Mouse (Mus musculus) midbrain, embryonic 15.5 days (tissue): ENCODE data around the gene Rassf5. TPM values are rescaled to one million over a fixed set of nuclear protein-coding genes. Genes with fewer than 3 reads are reported as not detected.
A peak's percentile ranks its signal among the peaks of the same experiment; 100 is the strongest.
"Not testable (repeated sequence)": the region's sequence is repeated elsewhere in the genome, so short reads cannot be mapped to it uniquely, and the experiment has no call there.

Experiments used
- ATAC-seq: fragments of 200-750 bp; cut with Nextera tagmentation; replicated peaks from 2 replicates; pipeline ENCODE4 v1.8.0; 2017; ENCODE audit warnings: moderate TSS enrichment
- H3K27ac ChIP-seq: fragments of 300-500 bp; sonication (generic); 2 replicates; pipeline ENCODE4 v1.5.1; 2015; ENCODE audit warnings: mild to moderate bottlenecking, inconsistent platforms
- H3K27me3 ChIP-seq: fragments of 300-500 bp; sonication (generic); replicated peaks from 2 replicates; pipeline ENCODE4 v1.6.1; 2015; ENCODE audit warnings: inconsistent platforms
- H3K36me3 ChIP-seq: fragments of 300-500 bp; sonication (generic); replicated peaks from 2 replicates; pipeline ENCODE4 v1.6.1; 2015; ENCODE audit warnings: inconsistent platforms
- H3K4me1 ChIP-seq: fragments of 300-500 bp; sonication (generic); 2 replicates; pipeline ENCODE4 v1.6.1; 2015; ENCODE audit warnings: inconsistent platforms
- H3K4me2 ChIP-seq: fragments of 300-500 bp; sonication (generic); 2 replicates; pipeline ENCODE4 v1.6.1; 2015; ENCODE audit warnings: inconsistent platforms, mild to moderate bottlenecking, moderate library complexity
- H3K4me3 ChIP-seq: fragments of 300-500 bp; sonication (generic); 2 replicates; pipeline ENCODE4 v1.5.1; 2015; ENCODE audit warnings: mild to moderate bottlenecking, inconsistent platforms
- H3K9ac ChIP-seq: fragments of 300-500 bp; sonication (generic); 2 replicates; pipeline ENCODE4 v1.6.1; 2015; ENCODE audit warnings: mild to moderate bottlenecking, inconsistent platforms
- H3K9me3 ChIP-seq: fragments of 300-500 bp; sonication (generic); 2 replicates; pipeline ENCODE4 v1.6.1; 2016; ENCODE audit warnings: inconsistent platforms
- WGBS: fragments of 180-500 bp; shearing (Covaris S2); methylation state at CpG from one replicate; pipeline ENCODE4 v1.1.7; 2015; ENCODE audit warnings: mixed read lengths; 5-methylcytosine and 5-hydroxymethylcytosine counted together
- polyA plus RNA-seq: library from polyadenylated mRNA; unstranded; fragments of >200 nt; fragmentation: Nextera tagmentation; extraction: Ambion mirVana; gene quantifications from 2 replicates; pipeline ENCODE4 v1.2.1, GENCODE M21; 2015

Rassf5 gene
- polyA plus RNA-seq, 1 experiment from 2014 or later: 3.6 TPM

DNA sequence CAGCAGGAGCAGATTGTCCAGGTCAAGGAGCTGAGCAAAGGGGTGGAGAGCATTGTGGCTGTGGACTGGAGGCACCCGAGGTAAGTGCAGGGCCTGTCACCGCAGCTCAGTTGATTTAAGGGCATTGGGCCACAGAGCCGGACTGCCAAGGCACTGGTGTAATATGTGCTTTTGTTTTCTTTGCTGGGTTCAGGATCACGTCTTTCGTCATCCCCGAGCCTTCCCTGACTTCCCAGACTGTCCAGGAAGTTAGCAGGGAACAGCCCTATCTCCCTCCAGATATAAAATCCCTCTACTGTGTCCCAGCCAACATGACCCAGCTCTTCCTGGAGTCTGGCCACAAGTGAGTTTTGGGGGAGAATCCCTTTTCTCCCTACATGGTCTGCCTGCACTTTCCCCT lies 80.6 kb downstream of the Rassf5 start:
- 93% methylated on average over 6 of the region's 6 CpGs for WGBS
- Histone ChIP-seq H3K27me3 (no peaks in the 10 kb centered on the region), H3K4me1 (no peaks in the 10 kb centered on the region), H3K4me2 (no peak overlapping the region), H3K36me3 (peaks cover 78% of the 10 kb centered on the region), H3K9ac (no peak overlapping the region), H3K9me3 (no peaks in the 10 kb centered on the region), H3K27ac (no peak overlapping the region), H3K4me3 (no peak overlapping the region)
- ATAC-seq: no peak

DNA sequence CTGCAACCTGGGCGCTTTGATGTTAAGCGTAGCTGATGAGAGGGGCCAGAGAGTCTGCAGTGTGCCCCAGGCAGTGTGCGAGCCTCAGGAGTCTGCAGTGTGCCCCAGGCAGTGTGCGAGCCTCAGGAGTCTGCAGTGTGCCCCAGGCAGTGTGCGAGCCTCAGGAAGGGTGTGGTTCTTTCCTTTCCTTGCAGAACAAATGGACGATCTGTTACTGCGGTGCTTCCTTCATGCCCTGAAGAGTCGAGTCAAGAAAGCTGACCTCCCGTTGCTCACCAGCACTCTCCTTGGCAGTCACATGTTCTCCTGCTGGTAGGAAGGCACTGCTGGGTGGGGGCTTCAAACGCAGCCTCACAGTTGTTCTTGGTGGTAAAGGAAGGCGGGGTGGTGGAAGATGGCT lies 84.0 kb downstream of the Rassf5 start:
- 88% methylated on average over 11 of the region's 11 CpGs for WGBS
- Histone ChIP-seq H3K4me1 (no peaks in the 10 kb centered on the region), H3K4me2 (no peak overlapping the region), H3K9ac (no peak overlapping the region), H3K4me3 (no peak overlapping the region), H3K27ac (no peak overlapping the region), H3K36me3 (peaks cover 57% of the 10 kb centered on the region), H3K27me3 (no peaks in the 10 kb centered on the region), H3K9me3 (no peaks in the 10 kb centered on the region)
- ATAC-seq: no peak

DNA sequence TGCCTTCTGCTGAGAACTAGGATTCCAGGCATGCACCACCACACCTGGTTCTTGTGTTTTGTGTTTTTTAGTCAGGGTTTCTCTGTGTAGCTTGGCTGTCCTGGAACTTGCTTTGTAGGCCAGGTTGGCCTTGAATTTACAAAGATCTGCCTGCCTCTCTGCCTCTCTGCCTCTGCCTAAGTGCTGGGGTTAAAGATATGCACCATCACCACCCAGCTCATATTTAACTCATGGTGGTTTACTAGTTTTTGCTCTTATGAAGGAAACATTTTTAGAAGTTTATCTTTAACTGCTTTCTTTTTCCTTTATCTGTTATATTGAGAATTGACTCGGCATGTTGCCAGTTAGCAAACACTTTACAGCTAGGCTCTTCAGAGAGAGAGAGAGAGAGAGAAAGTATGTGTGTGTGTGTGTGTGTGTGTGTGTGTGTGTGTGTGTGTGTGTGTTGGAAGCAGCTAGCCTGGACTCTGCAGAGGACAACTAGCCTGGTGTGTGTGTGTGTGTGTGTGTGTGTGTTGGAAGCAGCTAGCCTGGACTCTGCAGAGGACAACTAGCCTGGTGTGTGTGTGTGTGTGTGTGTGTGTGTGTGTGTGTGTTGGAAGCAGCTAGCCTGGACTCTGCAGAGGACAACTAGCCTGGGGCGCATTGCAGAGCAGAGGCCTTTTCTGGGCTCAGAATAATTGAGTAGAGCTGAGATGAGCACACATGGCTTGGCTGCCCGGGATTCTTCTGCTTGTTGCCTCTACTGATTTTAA lies 85.3 kb downstream of the Rassf5 start:
- H3K9me3 ChIP-seq, H3K27ac ChIP-seq, H3K4me1 ChIP-seq, H3K4me3 ChIP-seq, H3K4me2 ChIP-seq, ATAC-seq, H3K9ac ChIP-seq, H3K27me3 ChIP-seq: not testable (repeated sequence)
- H3K36me3 ChIP-seq: peaks cover 45% of the 10 kb centered on the region
- 84% methylated on average over 3 of the region's 3 CpGs for WGBS

DNA sequence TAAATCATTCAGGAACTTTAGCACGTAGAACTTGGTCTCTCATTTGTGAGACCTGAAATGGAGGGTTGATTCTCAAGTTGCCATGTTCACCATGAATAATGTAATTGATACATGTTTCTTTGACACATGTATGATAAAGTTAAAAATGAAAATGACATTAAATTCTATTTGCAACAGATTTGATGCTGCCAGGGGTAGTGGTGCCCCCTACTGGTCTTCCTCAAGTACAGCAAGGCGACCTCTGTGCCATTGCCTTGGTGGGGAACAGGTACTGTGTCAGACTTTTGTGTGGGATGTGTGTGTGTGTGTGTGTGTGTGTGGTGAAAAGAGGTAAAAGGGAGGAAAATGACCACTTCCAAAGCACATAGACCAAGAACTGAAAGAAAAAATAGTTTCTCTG lies 89.6 kb downstream of the Rassf5 start:
- Histone ChIP-seq H3K36me3 (peaks cover 10% of the 10 kb centered on the region), H3K4me2 (no peak overlapping the region), H3K27ac (no peak overlapping the region), H3K9me3 (no peaks in the 10 kb centered on the region), H3K4me3 (no peak overlapping the region), H3K9ac (no peak overlapping the region), H3K27me3 (no peaks in the 10 kb centered on the region), H3K4me1 (peaks cover 15% of the 10 kb centered on the region)
- ATAC-seq: no peak
- WGBS: 53% methylated on average over 2 of the region's 2 CpGs

DNA sequence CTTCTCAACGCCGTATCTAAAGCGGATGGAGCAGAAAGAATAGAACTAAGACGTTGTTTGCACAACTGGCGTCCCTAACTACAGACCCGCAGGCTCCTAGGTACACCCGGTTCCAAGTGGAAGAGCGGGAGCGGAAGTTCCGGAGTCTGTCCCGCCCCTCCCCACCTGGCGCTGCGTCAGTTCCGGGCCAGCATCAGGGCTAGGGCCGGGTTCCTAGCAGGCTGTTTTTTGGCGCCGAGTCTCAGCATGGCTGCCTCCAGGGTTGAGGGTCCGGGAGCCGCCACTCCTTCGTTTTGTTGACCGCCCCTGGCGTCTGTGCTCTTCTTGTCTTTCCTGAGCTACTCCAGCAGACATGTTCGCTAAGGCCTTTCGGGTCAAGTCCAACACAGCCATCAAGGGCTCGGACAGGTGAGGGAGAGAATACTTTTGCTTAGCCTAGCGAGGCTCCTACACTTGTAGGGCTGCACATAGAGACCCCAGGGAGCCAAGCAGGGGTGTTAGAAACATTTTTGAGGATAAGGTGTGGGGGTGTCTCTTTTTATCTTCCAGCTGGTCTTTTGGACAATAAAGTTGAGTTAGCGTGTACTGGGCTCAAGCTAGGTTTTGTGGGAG lies 91.9 kb downstream of the Rassf5 start, which contains the start of gene Eif2d:
Eif2d (plus strand) TSS at position 164 of the 612 bp plus-strand sequence.
- H3K27me3 ChIP-seq: no peaks in the 10 kb centered on the region
- peak within 1 kb of the TSS; percentile 57; the same call in 1 of the 2 replicates for H3K27ac ChIP-seq
- peak within 1 kb of the TSS; percentile 64 for H3K4me3 ChIP-seq
- H3K36me3 ChIP-seq: no peaks in the 10 kb centered on the region
- no peaks in the 10 kb centered on the region for H3K9me3 ChIP-seq
- H3K4me1 ChIP-seq: peaks cover 15% of the 10 kb centered on the region
- H3K9ac ChIP-seq: peak within 1 kb of the TSS; percentile 61
- WGBS: under 1% methylated on average over 27 of the region's 27 CpGs
- peak; percentile 100 for ATAC-seq
- peak within 1 kb of the TSS; percentile 76 for H3K4me2 ChIP-seq

DNA sequence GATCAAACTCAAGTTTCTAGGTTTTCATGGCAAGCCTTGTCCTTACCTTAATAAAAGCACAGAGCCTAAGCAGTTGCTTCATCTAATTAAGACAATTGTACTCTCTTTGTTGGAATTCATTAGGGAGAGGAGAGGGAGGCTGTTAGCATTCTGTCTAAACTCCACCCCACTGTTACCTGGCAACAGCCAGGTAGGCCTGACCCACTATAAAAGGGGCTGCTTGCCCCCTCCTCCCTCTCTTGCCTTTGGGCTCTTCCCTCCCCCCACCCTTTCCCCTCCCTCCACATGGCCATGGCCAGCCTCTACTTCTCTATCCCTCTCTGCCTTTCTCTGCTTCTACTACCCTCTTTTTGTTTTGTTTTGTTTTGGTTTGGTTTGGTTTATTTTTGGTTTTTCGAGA lies 95.6 kb downstream of the Rassf5 start:
- H3K9ac ChIP-seq: no peak overlapping the region
- WGBS: 71% methylated on average over 1 of the region's 1 CpGs
- no peak overlapping the region for H3K4me3 ChIP-seq
- H3K27me3 ChIP-seq: no peaks in the 10 kb centered on the region
- no peak overlapping the region for H3K4me2 ChIP-seq
- H3K9me3 ChIP-seq: no peaks in the 10 kb centered on the region
- no peak overlapping the region for H3K27ac ChIP-seq
- H3K36me3 ChIP-seq: no peaks in the 10 kb centered on the region
- H3K4me1 ChIP-seq: peaks cover 11% of the 10 kb centered on the region
- no peak for ATAC-seq

DNA sequence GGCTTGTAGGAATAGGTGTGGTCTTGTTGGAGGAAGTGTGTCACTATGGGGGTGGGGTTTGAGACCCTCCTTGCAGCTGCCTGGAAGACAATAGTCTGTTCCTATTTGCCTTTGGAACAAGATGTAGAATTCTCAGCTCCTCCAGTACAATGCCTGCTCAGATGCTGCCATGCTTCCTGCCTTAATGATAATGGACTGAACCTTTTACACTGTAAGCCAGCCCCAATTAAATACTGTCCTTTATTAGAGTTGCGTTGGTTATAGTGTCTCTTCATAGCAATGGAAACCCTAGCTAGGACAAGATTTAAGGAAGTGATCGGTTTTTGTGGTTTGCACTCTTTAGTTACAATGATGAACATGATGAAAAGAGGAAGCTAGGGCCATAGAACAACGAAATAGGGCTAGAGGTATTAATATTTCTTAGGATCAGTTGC lies 98.9 kb downstream of the Rassf5 start:
- no peaks in the 10 kb centered on the region for H3K27me3 ChIP-seq
- H3K9ac ChIP-seq: no peak overlapping the region
- ATAC-seq: no peak
- no peaks in the 10 kb centered on the region for H3K36me3 ChIP-seq
- no peak overlapping the region for H3K27ac ChIP-seq
- no peak overlapping the region for H3K4me2 ChIP-seq
- 88% methylated on average over 3 of the region's 3 CpGs for WGBS
- H3K9me3 ChIP-seq: no peaks in the 10 kb centered on the region
- no peak overlapping the region for H3K4me3 ChIP-seq
- no peaks in the 10 kb centered on the region for H3K4me1 ChIP-seq

DNA sequence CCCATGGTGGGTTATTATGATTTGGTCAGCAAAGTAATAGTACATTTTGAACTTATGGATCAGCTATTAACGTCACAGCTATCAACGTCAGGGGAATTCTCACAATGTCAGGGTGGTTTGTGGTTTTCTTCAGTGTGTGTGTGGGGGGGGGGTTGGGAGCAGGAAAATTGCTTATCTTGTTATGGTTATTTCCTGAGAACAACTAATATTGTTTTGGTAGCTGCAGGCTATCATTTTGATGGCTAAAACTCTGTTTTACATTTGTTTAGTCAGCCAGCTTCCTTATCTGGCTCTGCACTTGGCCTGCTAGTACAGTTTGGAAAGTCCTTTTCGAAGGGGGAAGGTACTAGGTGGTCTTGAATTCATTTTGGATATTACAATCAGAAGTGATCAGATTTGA lies 99.8 kb downstream of the Rassf5 start:
- 88% methylated on average over 3 of the region's 3 CpGs for WGBS
- H3K4me2 ChIP-seq, H3K27me3 ChIP-seq, H3K36me3 ChIP-seq, H3K4me3 ChIP-seq, H3K4me1 ChIP-seq, H3K27ac ChIP-seq, H3K9ac ChIP-seq, ATAC-seq, H3K9me3 ChIP-seq: not testable (repeated sequence)

DNA sequence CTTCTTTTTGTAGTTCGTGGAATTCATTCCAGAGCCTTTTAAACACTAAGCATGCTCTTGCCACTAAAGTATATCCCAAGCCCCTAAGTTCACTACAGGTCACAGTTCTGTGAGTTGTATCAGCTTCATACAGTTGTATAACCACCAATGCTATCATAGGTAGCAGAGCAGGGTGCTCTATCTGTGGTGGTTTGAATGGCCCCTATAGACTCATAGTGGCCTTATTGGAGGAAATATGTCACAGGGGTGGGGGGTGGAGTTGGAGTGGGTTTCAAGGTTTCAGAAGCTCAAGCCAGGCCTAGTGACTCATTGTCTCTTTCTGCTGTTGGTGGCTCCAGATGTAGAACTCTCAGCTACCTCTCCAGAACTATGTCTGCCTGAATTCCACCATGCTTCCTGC lies 102.6 kb downstream of the Rassf5 start:
- Histone ChIP-seq H3K27ac (no peak overlapping the region), H3K9ac (no peak overlapping the region), H3K4me2 (no peak overlapping the region), H3K36me3 (no peaks in the 10 kb centered on the region), H3K4me3 (no peak overlapping the region), H3K4me1 (peaks cover 11% of the 10 kb centered on the region), H3K9me3 (no peaks in the 10 kb centered on the region), H3K27me3 (no peaks in the 10 kb centered on the region)
- 91% methylated on average over 1 of the region's 1 CpGs for WGBS
- ATAC-seq: no peak

DNA sequence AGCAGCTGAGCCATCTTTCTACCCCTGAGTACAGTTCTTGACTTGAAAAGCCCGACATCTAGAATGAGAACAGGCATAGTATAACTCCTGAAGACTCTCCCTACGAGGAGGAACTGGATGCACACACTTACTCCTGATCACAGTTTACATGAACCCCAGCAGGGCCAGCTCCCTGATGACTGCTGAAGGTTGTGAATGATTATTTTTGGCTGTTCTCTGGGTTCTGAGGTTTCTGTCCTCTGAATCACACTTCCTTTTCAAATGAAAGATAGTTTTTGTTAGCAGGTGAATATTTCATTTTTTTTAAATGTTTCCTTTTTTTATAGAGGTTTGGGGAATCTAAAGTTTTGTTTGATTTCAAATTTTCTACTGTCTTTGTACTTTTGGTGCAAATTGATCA lies 103.6 kb downstream of the Rassf5 start:
- Histone ChIP-seq H3K36me3 (no peaks in the 10 kb centered on the region), H3K4me3 (no peak overlapping the region), H3K9me3 (no peaks in the 10 kb centered on the region), H3K4me2 (no peak overlapping the region), H3K27me3 (no peaks in the 10 kb centered on the region), H3K27ac (no peak overlapping the region), H3K9ac (no peak overlapping the region), H3K4me1 (peaks cover 19% of the 10 kb centered on the region)
- no peak for ATAC-seq
- WGBS: 75% methylated on average over 2 of the region's 2 CpGs

DNA sequence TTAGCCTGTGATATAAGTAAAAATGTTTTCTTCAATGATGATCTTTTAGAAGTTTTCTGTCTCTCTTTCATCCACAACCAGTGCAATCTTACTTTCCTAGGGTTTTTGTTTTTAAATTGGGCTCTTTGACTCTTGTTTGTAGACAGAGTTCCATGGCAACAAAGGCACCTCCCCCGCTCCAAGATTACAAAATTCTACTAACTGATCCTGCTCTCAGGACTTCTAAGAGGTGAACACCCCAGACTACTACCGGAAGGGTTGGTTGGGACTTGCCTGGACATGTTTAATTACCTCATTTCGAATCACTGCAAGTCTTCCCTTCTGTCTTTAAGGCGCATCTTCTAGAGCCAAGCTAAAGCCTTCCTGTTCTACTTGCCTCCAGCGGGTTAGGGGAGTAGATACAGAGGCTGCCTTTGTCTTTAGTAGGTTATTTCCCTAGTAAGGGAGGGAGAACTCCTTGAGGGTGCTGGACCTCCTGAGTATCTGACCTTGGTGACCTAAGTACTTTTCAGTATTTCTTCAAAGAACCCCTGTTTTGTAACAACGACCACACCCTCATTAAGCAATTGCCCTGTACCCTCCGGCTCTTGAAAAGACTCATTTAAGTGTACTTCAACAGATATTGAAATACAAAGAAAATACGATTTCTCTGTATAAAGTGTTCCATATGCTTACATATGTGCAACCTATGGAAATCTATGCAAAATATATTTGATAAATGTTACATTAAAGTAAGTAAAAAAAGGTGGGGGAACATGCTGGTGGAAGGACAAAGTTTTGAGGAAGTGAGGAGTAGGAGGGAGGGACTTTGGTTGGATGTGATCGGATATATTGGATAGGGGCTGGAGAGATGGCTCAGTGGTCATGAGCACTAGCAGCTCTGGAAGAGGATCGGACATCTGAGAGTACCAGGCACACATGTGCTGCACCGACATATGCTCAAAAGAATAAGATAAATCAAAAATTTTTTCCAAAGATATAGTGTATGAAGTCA lies 105.7 kb downstream of the Rassf5 start:
- peak overlapping the region; percentile 68 for H3K4me3 ChIP-seq
- H3K9ac ChIP-seq: peak overlapping the region; percentile 75; the same call in 1 of the 2 replicates
- H3K27me3 ChIP-seq: no peaks in the 10 kb centered on the region
- peak overlapping the region; percentile 96; the same call in 1 of the 2 replicates for H3K27ac ChIP-seq
- peak overlapping the region; percentile 79 for H3K4me2 ChIP-seq
- H3K9me3 ChIP-seq: no peaks in the 10 kb centered on the region
- H3K4me1 ChIP-seq: peaks cover 39% of the 10 kb centered on the region
- no peaks in the 10 kb centered on the region for H3K36me3 ChIP-seq
- WGBS: 74% methylated on average over 11 of the region's 11 CpGs
- no peak for ATAC-seq
